ENCODE assay signal across 26 mouse cellular contexts in the genomic region with DNA sequence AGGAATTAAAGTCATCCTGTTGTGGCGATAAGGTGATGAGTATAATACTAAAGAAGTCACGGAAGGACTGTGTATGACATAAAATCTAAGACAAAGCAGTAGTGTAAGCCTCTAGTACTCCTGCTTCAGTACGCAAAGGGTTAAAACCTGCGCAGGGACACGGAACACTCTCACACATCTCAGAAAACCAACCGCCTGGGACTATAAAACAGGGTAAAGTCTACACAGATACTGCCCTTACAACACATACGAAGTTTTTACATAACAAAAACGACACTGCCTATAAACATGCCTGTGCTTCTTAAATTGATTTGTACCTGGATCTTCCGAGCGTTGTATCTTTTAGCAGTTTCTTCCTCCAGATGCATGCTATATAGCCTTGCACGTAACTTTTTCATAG.
"Had no signal": no experiment of that assay in that cellular context is flagged by ENCODE, and none has a peak within 500 bp of the region (broad histone marks: within the 10 kb centered on the region; RNA-seq: fewer than 3 reads in every experiment).

No protein-coding gene starts in this region.

- H3K9me3 ChIP-seq: embryonic facial prominence, embryonic 10.5 days; embryonic facial prominence, embryonic 12.5 days; embryonic facial prominence, embryonic 13.5 days; embryonic facial prominence, embryonic 15.5 days; forebrain, embryonic 10.5 days; forebrain, embryonic 12.5 days; forebrain, embryonic 13.5 days; forebrain, embryonic 15.5 days had no signal

- ATAC-seq: forebrain, embryonic 13.5 days; forebrain, embryonic 14.5 days; forebrain, embryonic 15.5 days; forebrain, embryonic 16.5 days; forebrain, postnatal 0 days had no signal

- H3K9ac ChIP-seq: embryonic facial prominence, embryonic 12.5 days; embryonic facial prominence, embryonic 13.5 days; embryonic facial prominence, embryonic 15.5 days; forebrain, embryonic 12.5 days; forebrain, embryonic 13.5 days; forebrain, embryonic 15.5 days; forebrain, postnatal 0 days had no signal

- H3K4me2 ChIP-seq: embryonic facial prominence, embryonic 12.5 days; embryonic facial prominence, embryonic 13.5 days; embryonic facial prominence, embryonic 15.5 days; forebrain, embryonic 12.5 days; forebrain, embryonic 13.5 days; forebrain, embryonic 15.5 days had no signal

- H3K27ac ChIP-seq: embryonic facial prominence, embryonic 10.5 days; embryonic facial prominence, embryonic 12.5 days; embryonic facial prominence, embryonic 13.5 days; embryonic facial prominence, embryonic 15.5 days; forebrain, embryonic 10.5 days; forebrain, embryonic 12.5 days; forebrain, embryonic 13.5 days; forebrain, embryonic 15.5 days; gastrocnemius, adult 2 months had no signal

- H3K4me1 ChIP-seq: embryonic facial prominence, embryonic 10.5 days; embryonic facial prominence, embryonic 12.5 days; embryonic facial prominence, embryonic 13.5 days; embryonic facial prominence, embryonic 15.5 days; forebrain, embryonic 10.5 days; forebrain, embryonic 12.5 days; forebrain, embryonic 13.5 days; forebrain, embryonic 15.5 days had no signal

- H3K4me3 ChIP-seq: embryonic facial prominence, embryonic 10.5 days; embryonic facial prominence, embryonic 12.5 days; embryonic facial prominence, embryonic 13.5 days; embryonic facial prominence, embryonic 15.5 days; erythroblast, embryonic 14.5 days; forebrain, embryonic 10.5 days; forebrain, embryonic 12.5 days; forebrain, embryonic 13.5 days; forebrain, embryonic 15.5 days; gastrocnemius, adult 2 months had no signal

- DNase-seq: cerebellum, adult 8-10 months; cerebellum, adult 9-10 months; cerebellum, adult 9-11 months; cerebellum, postnatal 10 days; cerebellum, postnatal 14 days; cerebellum, postnatal 25 days; cerebellum, postnatal 36 days; embryo, embryonic 11 days; forebrain, postnatal 0 days; gastrocnemius, adult 2 months; gastrocnemius, postnatal 10 days; gastrocnemius, postnatal 14 days; gastrocnemius, postnatal 25 days; gastrocnemius, postnatal 36 days; heart, adult 18-20 months had no signal

- H3K27me3 ChIP-seq: embryonic facial prominence, embryonic 12.5 days; embryonic facial prominence, embryonic 13.5 days; embryonic facial prominence, embryonic 15.5 days; forebrain, embryonic 12.5 days; forebrain, embryonic 13.5 days; forebrain, embryonic 15.5 days had no signal
